Mouse (Mus musculus) heart, adult 2 months (tissue): ENCODE measurements around the gene Alad. TPM values are rescaled to one million over a fixed set of nuclear protein-coding genes. Genes with fewer than 3 reads are reported as not detected.

ENCODE experiments used
- DNase-seq, 2 experiments: peaks; one replicate each; pipeline ENCODE4 v3.0.0; 2021
- H3K27ac ChIP-seq: fragments of 200-600 bp; 2 replicates; pipeline ENCODE4 v1.8.1; 2022
- H3K27me3 ChIP-seq: fragments of 200-500 bp; 2 replicates; pipeline ENCODE4 v1.6.1; 2012; ENCODE audit warnings: mild to moderate bottlenecking, low read length, inconsistent platforms, mixed read lengths; ENCODE audit not compliant: control insufficient read depth, insufficient read depth
- H3K36me3 ChIP-seq: fragments of 200-500 bp; 2 replicates; pipeline ENCODE4 v1.6.1; 2012; ENCODE audit warnings: low read length, inconsistent platforms; ENCODE audit not compliant: control insufficient read depth, insufficient read depth
- H3K4me1 ChIP-seq: fragments of 200-500 bp; 2 replicates; pipeline ENCODE4 v1.6.1; 2011; ENCODE audit warnings: low read length; ENCODE audit not compliant: control insufficient read depth, insufficient read depth
- H3K4me3 ChIP-seq: fragments of 200-600 bp; 2 replicates; pipeline ENCODE4 v1.8.1; 2022
- H3K79me2 ChIP-seq: fragments of 200-500 bp; replicated peaks from 2 replicates; pipeline ENCODE4 v1.6.1; 2012; ENCODE audit warnings: mild to moderate bottlenecking, inconsistent platforms, low read length, moderate library complexity, mixed read lengths; ENCODE audit not compliant: control insufficient read depth, insufficient read depth
- H3K9ac ChIP-seq: fragments of 200-500 bp; 2 replicates; pipeline ENCODE4 v1.6.1; 2012; ENCODE audit warnings: low read depth, mild to moderate bottlenecking, control low read depth, inconsistent platforms, low read length, mixed read lengths
- CTCF ChIP-seq: fragments of 200-600 bp; IDR thresholded peaks from 2 replicates; pipeline ENCODE4 v1.8.1; 2022; ENCODE audit warnings: antibody characterized with exemption, mild to moderate bottlenecking, moderate library complexity
- EP300 ChIP-seq: fragments of 200-500 bp; IDR thresholded peaks from 2 replicates; pipeline ENCODE4 v1.6.1; 2011; ENCODE audit warnings: low read depth, low read length, control low read depth; ENCODE audit not compliant: insufficient read depth
- POLR2A ChIP-seq: fragments of 200-500 bp; IDR thresholded peaks from 2 replicates; pipeline ENCODE4 v1.6.1; 2011; ENCODE audit warnings: mild to moderate bottlenecking, low read depth, low read length, control low read depth; ENCODE audit not compliant: insufficient read depth
- WGBS: fragments of 180-500 bp; shearing (Covaris S2); methylation state at CpG from one replicate; pipeline ENCODE4 v1.1.7; 2018; 5-methylcytosine and 5-hydroxymethylcytosine counted together
- intact Hi-C: fragments of 180-260 bp; cut with DNase I; formaldehyde crosslinking; loops from one replicate; pipeline ENCODE4 v1.15.1; 2025
- polyA plus RNA-seq: library from polyadenylated mRNA; depleted of rRNA; stranded (reverse); fragments of >200 nt; gene quantifications from 2 replicates; pipeline ENCODE4 v1.2.3, GENCODE M21; 2012
- total RNA-seq, 2 experiments: library from RNA; stranded (reverse); gene quantifications; 2 replicates each; pipeline ENCODE4 v1.2.3; 2021

Alad gene
- total and polyA plus RNA-seq, 3 experiments = 65.6 to 126 (median 70.8) TPM

DNA sequence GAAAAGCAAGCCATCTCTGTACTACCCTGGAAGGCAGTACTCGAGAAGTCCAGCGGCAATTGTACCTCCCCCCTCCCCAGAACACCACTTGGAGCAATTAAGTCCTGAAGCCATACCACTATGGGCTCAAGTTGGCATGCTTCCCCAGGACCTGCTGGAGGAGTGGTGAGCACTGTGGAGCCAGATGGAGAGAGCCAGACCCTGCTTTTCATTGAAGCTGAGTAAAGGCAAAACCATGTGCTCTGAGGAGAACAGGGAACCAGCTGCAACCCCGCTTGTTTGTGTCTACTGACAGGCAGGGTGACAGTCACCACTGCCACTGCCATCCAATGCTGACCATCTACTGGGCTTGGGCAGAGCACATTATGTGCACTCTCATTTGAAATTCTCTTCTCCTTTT, 22.1 kb upstream of the Alad start:
- no peak for DNase-seq
- H3K4me3 ChIP-seq = no peak overlapping the region
- H3K36me3 ChIP-seq = no peaks in the 10 kb centered on the region
- 84% methylated on average over 3 of the region's 3 CpGs for WGBS
- intact Hi-C loops = no loop called here
- no peak for TF ChIP-seq CTCF
- no peak for TF ChIP-seq EP300
- TF ChIP-seq POLR2A = no peak
- no peak overlapping the region for H3K9ac ChIP-seq
- no peaks in the 10 kb centered on the region for H3K27me3 ChIP-seq
- H3K79me2 ChIP-seq = no peaks in the 10 kb centered on the region
- H3K27ac ChIP-seq = no peak overlapping the region
- no peaks in the 10 kb centered on the region for H3K4me1 ChIP-seq

DNA sequence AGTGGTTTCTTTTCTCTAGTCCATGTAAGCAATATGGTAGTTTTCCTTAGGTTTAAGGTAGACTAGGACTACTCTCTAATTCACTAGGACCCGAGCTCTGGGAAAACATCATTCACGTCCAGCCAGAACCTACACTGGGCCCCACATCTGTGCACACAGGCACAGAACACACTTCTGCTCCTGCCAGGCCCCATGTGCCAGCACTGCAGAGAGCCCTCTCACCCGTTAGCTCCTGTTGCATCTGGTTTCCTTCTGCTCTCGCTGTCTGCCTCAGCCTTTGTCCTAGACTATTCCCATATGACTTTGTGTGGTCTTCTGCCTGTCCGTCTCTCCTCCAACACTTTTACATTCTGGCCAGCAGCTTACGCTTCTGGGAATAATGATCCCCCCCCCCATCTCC, 14.0 kb upstream of the Alad start:
- no peaks in the 10 kb centered on the region for H3K4me1 ChIP-seq
- H3K27me3 ChIP-seq = no peaks in the 10 kb centered on the region
- H3K27ac ChIP-seq = no peak overlapping the region
- no peak for DNase-seq
- no peaks in the 10 kb centered on the region for H3K79me2 ChIP-seq
- intact Hi-C loops = no loop called here
- H3K4me3 ChIP-seq = no peak overlapping the region
- H3K9ac ChIP-seq = no peak overlapping the region
- no peak for TF ChIP-seq EP300
- TF ChIP-seq CTCF = no peak
- no peak for TF ChIP-seq POLR2A
- 79% methylated on average over 6 of the region's 6 CpGs for WGBS
- no peaks in the 10 kb centered on the region for H3K36me3 ChIP-seq

DNA sequence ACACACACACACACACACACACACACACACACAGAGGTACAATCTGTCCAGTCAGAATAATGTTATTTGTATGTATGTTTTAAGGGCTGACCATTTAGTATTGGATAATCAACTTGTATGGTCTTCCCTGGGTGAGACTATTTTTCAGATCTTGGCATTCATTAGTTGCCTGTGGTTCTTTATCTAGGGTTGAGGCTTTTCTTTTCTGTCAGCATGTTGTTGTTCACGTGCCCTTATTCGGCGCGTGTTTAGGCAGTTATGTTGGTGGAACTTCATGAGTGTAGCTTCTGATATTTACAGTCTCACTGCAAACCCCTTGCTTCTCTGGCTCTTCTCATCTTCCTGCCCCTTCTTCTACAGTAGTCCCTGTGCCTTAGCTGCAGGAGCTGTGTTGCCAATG, 7.9 kb upstream of the Alad start:
- no peak overlapping the region for H3K9ac ChIP-seq
- no peaks in the 10 kb centered on the region for H3K36me3 ChIP-seq
- H3K27me3 ChIP-seq = no peaks in the 10 kb centered on the region
- H3K79me2 ChIP-seq = no peaks in the 10 kb centered on the region
- no peak overlapping the region for H3K4me3 ChIP-seq
- DNase-seq = no peak
- TF ChIP-seq POLR2A (no peak), EP300 (no peak), CTCF (no peak)
- intact Hi-C loops = loop anchor here (10.0 kb wide), 2 partner anchors 323 to 1027 kb away; partner anchors contain the start of gene Tmem268
- peaks cover 3% of the 10 kb centered on the region for H3K4me1 ChIP-seq
- no peak overlapping the region for H3K27ac ChIP-seq
- WGBS = 56% methylated on average over 4 of the region's 4 CpGs

DNA sequence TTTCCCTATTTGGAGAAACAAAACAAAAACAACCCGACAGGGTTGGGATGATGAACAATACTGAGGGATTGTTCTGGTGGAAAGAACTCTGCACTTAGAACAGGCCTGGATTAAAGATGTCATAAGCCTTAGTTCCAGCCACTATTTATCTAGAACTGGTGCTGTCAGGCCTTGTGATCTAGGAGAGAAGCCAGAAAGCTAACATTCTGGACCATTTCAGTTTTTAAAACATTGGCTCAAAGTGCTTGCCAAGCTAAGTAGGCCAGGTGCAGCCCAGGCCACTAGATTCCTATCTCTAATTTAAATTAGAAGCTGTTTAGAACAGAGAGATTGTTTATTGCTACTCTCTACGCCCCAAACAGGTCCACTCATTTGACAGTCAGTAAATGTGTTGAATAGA, 6.5 kb upstream of the Alad start:
- no peak for TF ChIP-seq EP300
- no peak for TF ChIP-seq POLR2A
- no peak for TF ChIP-seq CTCF
- intact Hi-C loops = loop anchor here (10.0 kb wide), 2 partner anchors 321 to 1029 kb away; partner anchors contain the start of gene Tmem268
- WGBS = 69% methylated on average over 2 of the region's 2 CpGs

DNA sequence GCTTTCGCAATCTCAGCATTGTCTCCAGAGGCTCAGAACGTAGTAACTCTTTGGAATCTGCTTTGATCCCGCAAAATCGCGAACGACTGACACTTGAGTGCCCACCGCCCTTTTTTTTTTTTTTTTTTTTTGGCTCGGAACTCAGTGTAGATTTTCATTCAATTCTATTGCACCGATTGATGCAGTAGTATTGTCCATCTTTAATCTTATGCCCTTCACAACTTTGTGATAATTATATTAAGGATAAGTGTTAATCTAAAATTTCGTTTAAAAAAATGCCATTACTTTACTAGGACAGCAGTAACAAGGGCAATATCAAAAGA, 5.7 kb upstream of the Alad start:
- Histone ChIP-seq H3K79me2 (no peaks in the 10 kb centered on the region), H3K9ac (no peak overlapping the region), H3K36me3 (no peaks in the 10 kb centered on the region), H3K27me3 (no peaks in the 10 kb centered on the region), H3K4me1 (peaks cover 3% of the 10 kb centered on the region), H3K27ac (no peak overlapping the region), H3K4me3 (peak overlapping the region; percentile 82)
- 2% methylated on average over 10 of the region's 10 CpGs for WGBS
- intact Hi-C loops = loop anchor here (10.0 kb wide), 2 partner anchors 321 to 1029 kb away; partner anchors contain the start of gene Tmem268
- no peak for DNase-seq
- TF ChIP-seq CTCF (no peak), EP300 (no peak), POLR2A (no peak)

More for the DNA sequence above, 6.5 kb upstream of the Alad start:
- Histone ChIP-seq H3K4me3 (no peak overlapping the region), H3K4me1 (peaks cover 3% of the 10 kb centered on the region), H3K27me3 (no peaks in the 10 kb centered on the region), H3K79me2 (no peaks in the 10 kb centered on the region), H3K9ac (no peak overlapping the region), H3K27ac (no peak overlapping the region), H3K36me3 (no peaks in the 10 kb centered on the region)
- DNase-seq = no peak

DNA sequence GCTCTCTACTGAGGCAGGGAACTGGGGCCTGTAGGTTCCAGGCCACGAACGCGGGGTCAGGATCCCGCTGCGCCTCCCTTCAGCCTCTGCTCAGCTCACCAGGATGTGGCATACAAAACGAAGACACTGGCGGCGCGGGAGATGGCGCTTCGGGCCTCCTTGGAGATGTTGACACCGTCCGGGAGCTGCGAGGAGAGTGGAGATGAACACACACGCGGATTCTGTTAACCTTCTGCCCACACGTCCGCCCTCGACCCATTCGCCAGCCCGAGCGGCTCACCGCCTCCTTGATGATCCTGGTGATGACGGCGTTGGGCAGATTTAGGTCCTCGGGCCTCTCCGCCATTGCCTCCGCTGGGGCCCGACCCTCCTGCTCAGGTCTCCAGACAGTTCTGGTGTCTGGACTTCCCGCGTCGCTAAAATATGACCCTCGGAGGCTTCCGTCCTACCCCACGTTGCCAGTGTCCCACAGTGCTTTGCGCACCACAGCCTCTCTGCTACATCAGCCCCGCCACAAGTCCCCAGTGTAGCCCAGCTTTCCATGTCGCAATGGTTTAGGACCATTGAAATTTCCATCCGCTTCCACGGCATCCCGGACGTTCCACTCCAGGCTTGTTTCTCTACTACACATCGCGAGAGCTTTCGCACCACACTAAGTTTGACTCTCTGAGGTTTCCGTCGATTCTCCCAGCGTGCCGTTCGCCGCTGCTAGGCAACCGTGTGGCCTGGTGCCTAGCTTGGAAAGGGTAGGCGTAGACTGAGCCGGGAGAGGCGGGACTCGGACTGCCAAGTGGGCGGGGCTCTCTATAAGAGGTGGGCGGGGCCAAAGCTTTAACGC, 5.2 kb upstream of the Alad start, which contains the start of the genes Pole3 and 4933430I17Rik:
Pole3 (minus strand) TSS at position 418 of the 838 bp plus-strand sequence.
4933430I17Rik (plus strand) TSS at position 719 of the 838 bp plus-strand sequence.
- under 1% methylated on average over 59 of the region's 59 CpGs for WGBS
- H3K27me3 ChIP-seq = no peaks in the 10 kb centered on the region
- peak within 1 kb of the TSS; percentile 99 for H3K27ac ChIP-seq
- DNase-seq = peak; percentile 96 to 98
- H3K4me3 ChIP-seq = peak within 1 kb of the TSS; percentile 82
- peaks cover 3% of the 10 kb centered on the region for H3K4me1 ChIP-seq
- H3K9ac ChIP-seq = peak within 1 kb of the TSS; percentile 70
- no peaks in the 10 kb centered on the region for H3K36me3 ChIP-seq
- TF ChIP-seq EP300 (peak; percentile 46; the same call in 1 of the 2 replicates), POLR2A (peak; percentile 44; the same call in 1 of the 2 replicates), CTCF (no peak)
- intact Hi-C loops = loop anchor here (10.0 kb wide), 2 partner anchors 320 to 1030 kb away; partner anchors contain the start of gene Tmem268
- no peaks in the 10 kb centered on the region for H3K79me2 ChIP-seq
